In the genomic region with DNA sequence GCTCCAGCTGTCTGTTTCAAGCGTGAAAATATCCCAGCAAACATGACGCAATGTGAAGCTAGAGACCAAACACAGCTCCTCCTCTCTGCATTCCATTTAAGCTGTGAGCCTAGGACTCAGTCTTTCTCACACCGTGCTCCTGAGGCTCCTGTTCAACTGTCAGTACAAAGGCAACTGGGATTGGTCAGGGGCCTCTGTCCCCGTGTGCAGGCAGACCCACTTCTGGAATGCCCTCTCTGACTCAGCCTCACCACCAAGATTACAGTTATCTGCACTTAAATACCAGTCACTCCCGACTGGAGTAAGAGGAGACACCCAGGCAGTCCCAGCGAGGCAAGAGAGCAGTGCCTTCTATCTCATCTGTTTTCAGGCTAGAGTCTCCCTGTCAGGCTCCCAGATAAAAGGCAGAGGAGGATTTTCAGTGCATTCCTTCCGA, we compare ENCODE assay signal across 11 mouse cellular contexts.
A peak's percentile ranks its signal among the peaks of the same experiment; 100 is the strongest.
DNase-seq lines count a peak whose midpoint lies in the region; ATAC-seq and TF ChIP-seq lines count a peak whose summit lies in the region.
"Had no signal": no experiment of that assay in that cellular context is flagged by ENCODE, and none has a peak within 500 bp of the region (broad histone marks: within the 10 kb centered on the region; RNA-seq: fewer than 3 reads in every experiment).

No protein-coding gene starts in this region.

- 43% methylated on average over 7 of the region's 7 CpGs for WGBS in hindbrain, embryonic 13.5 days
- 42% methylated on average over 7 of the region's 7 CpGs for WGBS in hindbrain, embryonic 12.5 days

- no peak for TF ChIP-seq POLR2A in myocyte (IDR thresholded peaks at IDR 0.05; ENCODE audit: insufficient read length, low read depth)

- no peak overlapping the region for H3K4me3 ChIP-seq in hindbrain, embryonic 13.5 days
- no peak overlapping the region for H3K4me3 ChIP-seq in hindbrain, embryonic 12.5 days
- no peak overlapping the region for H3K4me3 ChIP-seq in myocyte
- H3K4me3 ChIP-seq: liver, embryonic 13.5 days had no signal

- peak overlapping the region; percentile 10; the same call in 1 of the 2 replicates for H3K4me2 ChIP-seq in hindbrain, embryonic 13.5 days
- no peak overlapping the region for H3K4me2 ChIP-seq in hindbrain, embryonic 12.5 days (replicated peaks)
- peak overlapping the region; percentile 69 for H3K4me2 ChIP-seq in myocyte (ENCODE audit: low read depth)
- H3K4me2 ChIP-seq: liver, embryonic 13.5 days had no signal

- no peak overlapping the region for H3ac ChIP-seq in myocyte (ENCODE audit: control insufficient read depth, insufficient read length)

- no peak overlapping the region for H3K9ac ChIP-seq in hindbrain, embryonic 13.5 days
- no peak overlapping the region for H3K9ac ChIP-seq in hindbrain, embryonic 12.5 days
- H3K9ac ChIP-seq: liver, embryonic 13.5 days had no signal

- H3K36me3 ChIP-seq in hindbrain, embryonic 13.5 days: no peaks in the 10 kb centered on the region
- no peaks in the 10 kb centered on the region for H3K36me3 ChIP-seq in hindbrain, embryonic 12.5 days
- H3K36me3 ChIP-seq in myocyte (ENCODE audit: control insufficient read depth, insufficient read depth): no peaks in the 10 kb centered on the region
- H3K36me3 ChIP-seq: G1E; liver, embryonic 13.5 days had no signal

- no peaks in the 10 kb centered on the region for H3K4me1 ChIP-seq in hindbrain, embryonic 13.5 days (replicated peaks)
- H3K4me1 ChIP-seq in hindbrain, embryonic 12.5 days: no peaks in the 10 kb centered on the region
- H3K4me1 ChIP-seq: liver, embryonic 13.5 days had no signal

- H3K27ac ChIP-seq in hindbrain, embryonic 13.5 days: no peak overlapping the region
- H3K27ac ChIP-seq in hindbrain, embryonic 12.5 days: no peak overlapping the region
- H3K27ac ChIP-seq: liver, embryonic 13.5 days had no signal

- no peaks in the 10 kb centered on the region for H3K27me3 ChIP-seq in hindbrain, embryonic 13.5 days
- H3K27me3 ChIP-seq in hindbrain, embryonic 12.5 days: no peaks in the 10 kb centered on the region
- no peaks in the 10 kb centered on the region for H3K27me3 ChIP-seq in myocyte (ENCODE audit: control insufficient read depth, insufficient read depth, insufficient read length)
- H3K27me3 ChIP-seq: liver, embryonic 13.5 days had no signal

- ATAC-seq in hindbrain, embryonic 13.5 days (ENCODE audit: low FRiP score): no peak
- no peak for ATAC-seq in hindbrain, embryonic 12.5 days (ENCODE audit: low FRiP score)

- H3K79me2 ChIP-seq in myocyte (ENCODE audit: control insufficient read depth, insufficient read depth): no peaks in the 10 kb centered on the region

- H3K9me3 ChIP-seq in hindbrain, embryonic 13.5 days: no peaks in the 10 kb centered on the region
- H3K9me3 ChIP-seq in hindbrain, embryonic 12.5 days (replicated peaks): no peaks in the 10 kb centered on the region
- H3K9me3 ChIP-seq: liver, embryonic 13.5 days had no signal

- intact Hi-C loops in heart, postnatal 14 days (cut with DNase I): no loop called here
- intact Hi-C loops in left cerebral cortex, postnatal 14 days (cut with DNase I): no loop called here

- DNase-seq in embryo, embryonic 11 days: peak; percentile 16
- peak; percentile 3 to 6 for DNase-seq in heart, postnatal 14 days
- no peak for DNase-seq in left cerebral cortex, postnatal 14 days (ENCODE audit: low spot score in 2 of 2)
- no peak for DNase-seq in spleen, postnatal 36 days (ENCODE audit: low spot score in 2 of 2)
- no peak for DNase-seq in left cerebral cortex, adult 9 months (ENCODE audit: low spot score in 2 of 2)
- DNase-seq: cerebellum, adult 11 months; liver, embryonic 13.5 days had no signal

TF ChIP-seq in myocyte, 11 proteins besides CTCF, POLR2A, EP300 and RAD21:
- TF ChIP-seq E2F4 (IDR thresholded peaks at IDR 0.05; ENCODE audit: insufficient read depth) (no peak), CEBPB (IDR thresholded peaks at IDR 0.05; ENCODE audit: insufficient read depth, poor library complexity, severe bottlenecking) (peak; percentile 86)

Comparison
In these comparisons a context has a peak if more than half of its experiments do, and no peak if none do; other contexts are left out.
1. DNase-seq: peak in embryo, embryonic 11 days (single experiment) and heart, postnatal 14 days (2 of 2); none in left cerebral cortex, postnatal 14 days (0 of 2), spleen, postnatal 36 days (0 of 2) and left cerebral cortex, adult 9 months (0 of 2).